Mouse (Mus musculus): Measurements from ENCODE around the gene Pld3. TPM values are rescaled to one million over a fixed set of nuclear protein-coding genes. Genes with fewer than 3 reads are reported as not detected.

The Pld3 gene
- total RNA-seq, 1 experiment: 77.9 TPM

GRCm38 (mm10) chr7:27483860-27484259 lies 69.2 kb downstream of the Pld3 start:
- H3K4me3 ChIP-seq (ENCODE audit: insufficient read depth in 1 of 2, low read depth in 1 of 2, low read length in 2 of 2, poor library complexity in 1 of 2, severe bottlenecking in 1 of 2): peak overlapping the region in 1 of 2 experiments; percentile 15; a peak in 1 of 4 replicates
- H3K9ac ChIP-seq (ENCODE audit: insufficient read depth, low read depth, low read length, poor library complexity, severe bottlenecking): no peak overlapping the region
- no peaks in the 10 kb centered on the region for H3K9me3 ChIP-seq (ENCODE audit: control insufficient read depth, insufficient read depth, low read depth, low read length)
- TF ChIP-seq HCFC1 (IDR thresholded peaks at IDR 0.05; ENCODE audit: borderline replicate concordance, insufficient read depth, low read length) (no peak), CHD2 (IDR thresholded peaks at IDR 0.05; ENCODE audit: low read depth, low read length) (no peak), MAFK (IDR thresholded peaks at IDR 0.05; ENCODE audit: insufficient read depth, low read depth, low read length) (no peak), ZC3H11A (IDR thresholded peaks at IDR 0.05; ENCODE audit: borderline replicate concordance, low read depth, low read length) (no peak), ZNF384 (IDR thresholded peaks at IDR 0.05; ENCODE audit: low read depth, low read length) (no peak)
- peak overlapping the region; percentile 51; the same call in 1 of the 2 replicates for H3K27ac ChIP-seq (ENCODE audit: insufficient read depth, low read depth, low read length, poor library complexity, severe bottlenecking)
- DNase-seq (ENCODE audit: low read depth, low spot score): no peak
- in situ Hi-C loops (cut with MboI; ENCODE audit: low sequenced_read_pairs in 2 of 2, unreplicated experiment in 2 of 2): no loop called here
- H3K36me3 ChIP-seq (ENCODE audit: control insufficient read depth, insufficient read depth, low read length, poor library complexity, severe bottlenecking): no peaks in the 10 kb centered on the region; the same call in 1 of the 2 replicates
- peaks cover 6 to 12% of the 10 kb centered on the region in 2 experiments; a peak in 3 of 4 replicates for H3K4me1 ChIP-seq (ENCODE audit: control insufficient read depth in 2 of 2, insufficient read depth in 2 of 2, low read length in 2 of 2, poor library complexity in 1 of 2)

Other genes starting within 250 kb of the Pld3 start
- gene Ltbp4, start 215.5 kb downstream of the Pld3 start, total RNA-seq (2012; rRNA removed): 65.8 and 114 TPM in 2 replicates
- 28.8 and 45.5 TPM in 2 replicates for gene Shkbp1, start 197.2 kb downstream of the Pld3 start, total RNA-seq (2012; rRNA removed)
- gene Gm20479, start 195.8 kb downstream of the Pld3 start, total RNA-seq (2012; rRNA removed): 1.4 and 1.5 TPM in 2 replicates
- 9.1 and 18.6 TPM in 2 replicates for gene Sptbn4, start 105.5 kb downstream of the Pld3 start, total RNA-seq (2012; rRNA removed)
- gene Blvrb, start 105.2 kb downstream of the Pld3 start, total RNA-seq (2012; rRNA removed): 22.0 and 29.6 TPM in 2 replicates
- gene Sertad3, start 79.5 kb downstream of the Pld3 start, total RNA-seq (2012; rRNA removed): 5.4 and 6.2 TPM in 2 replicates
- 13.1 and 25.1 TPM in 2 replicates for gene Sertad1, start 66.3 kb downstream of the Pld3 start, total RNA-seq (2012; rRNA removed)
- gene Prx, start 53.9 kb downstream of the Pld3 start, total RNA-seq (2012; rRNA removed): 10.0 TPM in 2 replicates
- gene Hipk4, start 30.0 kb downstream of the Pld3 start, total RNA-seq (2012; rRNA removed): 1.7 and 2.1 TPM in 2 replicates
- 12.6 and 15.9 TPM in 2 replicates for gene 2310022A10Rik, start within 50 bp of the Pld3 start, total RNA-seq (2012; rRNA removed)
- 42.2 and 44.8 TPM in 2 replicates for gene Akt2, start 38.3 kb upstream of the Pld3 start, total RNA-seq (2012; rRNA removed)
- 0.54 and 0.74 TPM in 2 replicates for gene Ttc9b, start 100.7 kb upstream of the Pld3 start, total RNA-seq (2012; rRNA removed)
- gene Map3k10, start 121.4 kb upstream of the Pld3 start, total RNA-seq (2012; rRNA removed): 20.2 and 21.6 TPM in 2 replicates
- gene Zfp607b, start 136.1 kb upstream of the Pld3 start, total RNA-seq (2012; rRNA removed): 5.3 and 6.6 TPM in 2 replicates
- 11.0 and 12.0 TPM in 2 replicates for gene Zfp60, start 178.2 kb upstream of the Pld3 start, total RNA-seq (2012; rRNA removed)